Mouse (Mus musculus): Measurements from ENCODE around the gene Pou3f3.

Gene Pou3f3

GRCm38 (mm10) chr1:42695578-42695915 is at the start of gene Pou3f3:
Gene Pou3f3, plus strand, starts transcription at chr1:42695768.
- peak; percentile 43; the same call in 1 of the 2 replicates for ATAC-seq (ENCODE audit: insufficient number of reproducible peaks, low FRiP score, low TSS enrichment)

GRCm38 (mm10) chr1:42648366-42648935 is 47.1 kb upstream of the Pou3f3 start:
- no peak for ATAC-seq (ENCODE audit: insufficient number of reproducible peaks, low FRiP score, low TSS enrichment)

GRCm38 (mm10) chr1:42651461-42651860 is 44.1 kb upstream of the Pou3f3 start:
- no peak for ATAC-seq (ENCODE audit: insufficient number of reproducible peaks, low FRiP score, low TSS enrichment)

- no peak for ATAC-seq (ENCODE audit: insufficient number of reproducible peaks, low FRiP score, low TSS enrichment)
Observed at GRCm38 (mm10) chr1:42667546-42667945, 28.0 kb upstream of the Pou3f3 start.

- no peak for ATAC-seq (ENCODE audit: insufficient number of reproducible peaks, low FRiP score, low TSS enrichment)
Observed at GRCm38 (mm10) chr1:42680673-42681072, 14.9 kb upstream of the Pou3f3 start.

GRCm38 (mm10) chr1:42681762-42682161 is 13.8 kb upstream of the Pou3f3 start:
- no peak for ATAC-seq (ENCODE audit: insufficient number of reproducible peaks, low FRiP score, low TSS enrichment)

- no peak for ATAC-seq (ENCODE audit: insufficient number of reproducible peaks, low FRiP score, low TSS enrichment)
Observed at GRCm38 (mm10) chr1:42683861-42684260, 11.7 kb upstream of the Pou3f3 start.

- no peak for ATAC-seq (ENCODE audit: insufficient number of reproducible peaks, low FRiP score, low TSS enrichment)
Observed at GRCm38 (mm10) chr1:42684345-42684744, 11.2 kb upstream of the Pou3f3 start.

GRCm38 (mm10) chr1:42684783-42685182 is 10.8 kb upstream of the Pou3f3 start:
- ATAC-seq (ENCODE audit: insufficient number of reproducible peaks, low FRiP score, low TSS enrichment) = peak; percentile 47; the same call in 1 of the 2 replicates

- no peak for ATAC-seq (ENCODE audit: insufficient number of reproducible peaks, low FRiP score, low TSS enrichment)
Observed at GRCm38 (mm10) chr1:42685321-42685960, 10.1 kb upstream of the Pou3f3 start.

- peak; percentile 32; the same call in 1 of the 2 replicates for ATAC-seq (ENCODE audit: insufficient number of reproducible peaks, low FRiP score, low TSS enrichment)
Observed at GRCm38 (mm10) chr1:42686194-42687131, 9.1 kb upstream of the Pou3f3 start.

- ATAC-seq (ENCODE audit: insufficient number of reproducible peaks, low FRiP score, low TSS enrichment) = no peak
Observed at GRCm38 (mm10) chr1:42687271-42687670, 8.3 kb upstream of the Pou3f3 start.

GRCm38 (mm10) chr1:42687756-42688540 is 7.6 kb upstream of the Pou3f3 start:
- no peak for ATAC-seq (ENCODE audit: insufficient number of reproducible peaks, low FRiP score, low TSS enrichment)

- no peak for ATAC-seq (ENCODE audit: insufficient number of reproducible peaks, low FRiP score, low TSS enrichment)
Observed at GRCm38 (mm10) chr1:42688541-42689125, 6.9 kb upstream of the Pou3f3 start.

- no peak for ATAC-seq (ENCODE audit: insufficient number of reproducible peaks, low FRiP score, low TSS enrichment)
Observed at GRCm38 (mm10) chr1:42690024-42690575, 5.5 kb upstream of the Pou3f3 start.

GRCm38 (mm10) chr1:42691202-42692170 is 4.1 kb upstream of the Pou3f3 start:
- no peak for ATAC-seq (ENCODE audit: insufficient number of reproducible peaks, low FRiP score, low TSS enrichment)

GRCm38 (mm10) chr1:42692221-42692620 is 3.3 kb upstream of the Pou3f3 start:
- no peak for ATAC-seq (ENCODE audit: insufficient number of reproducible peaks, low FRiP score, low TSS enrichment)

- ATAC-seq (ENCODE audit: insufficient number of reproducible peaks, low FRiP score, low TSS enrichment) = no peak
Observed at GRCm38 (mm10) chr1:42693101-42693715, 2.4 kb upstream of the Pou3f3 start.

Data from cerebellum, adult (tissue).